Mouse (Mus musculus) heart, adult 2 months (tissue): ENCODE data around the gene Cdc26.

Experiments used
- CTCF ChIP-seq: fragments of 200-600 bp; IDR thresholded peaks from 2 replicates; pipeline ENCODE4 v1.8.1; 2022; ENCODE audit warnings: antibody characterized with exemption, mild to moderate bottlenecking, moderate library complexity
- POLR2A ChIP-seq: fragments of 200-500 bp; IDR thresholded peaks from 2 replicates; pipeline ENCODE4 v1.6.1; 2011; ENCODE audit warnings: mild to moderate bottlenecking, low read depth, low read length, control low read depth; ENCODE audit not compliant: insufficient read depth

DNA sequence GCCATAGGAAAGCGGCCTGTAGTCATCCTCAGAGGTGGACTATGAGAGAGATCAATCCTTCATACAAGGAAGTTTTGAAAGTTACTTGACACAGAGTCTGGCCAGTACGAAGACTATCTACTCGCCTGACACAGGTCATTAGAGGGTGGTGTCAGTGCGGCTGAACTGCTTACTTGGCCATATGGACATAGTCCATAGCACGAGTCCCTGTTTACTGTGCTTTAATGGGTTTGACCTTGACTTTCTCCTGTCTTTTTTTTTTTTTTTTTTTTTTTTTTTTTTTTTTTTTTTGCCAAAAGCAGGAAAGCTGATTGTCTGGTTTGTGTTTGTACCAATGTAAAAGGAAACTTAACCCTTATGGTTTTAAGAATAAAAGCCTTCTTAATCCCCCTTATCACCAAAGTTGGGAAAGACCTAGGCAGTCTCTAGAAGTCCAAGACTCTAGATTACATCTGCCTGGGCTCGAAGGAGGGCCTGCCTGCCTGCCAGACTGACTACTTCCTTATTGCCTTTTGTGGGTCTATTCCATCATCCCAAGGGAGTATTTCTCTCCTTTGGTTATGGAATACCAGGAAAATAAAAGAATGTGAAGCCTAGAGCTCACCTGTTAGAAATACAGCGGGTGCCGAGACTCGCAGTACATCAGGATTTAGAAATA is 28.6 kb downstream of the Cdc26 start:
- no peak for TF ChIP-seq POLR2A
- no peak for TF ChIP-seq CTCF
